Mouse (Mus musculus): ENCODE data around the gene Trp53i13. TPM values are rescaled to one million over a fixed set of nuclear protein-coding genes. Genes with fewer than 3 reads are reported as not detected.

Gene Trp53i13
- polyA plus RNA-seq (2017; shearing (Covaris generic)), result 20.7 TPM

GRCm38 (mm10) chr11:77515637-77516552 lies at the start of gene Trp53i13:
Trp53i13 (minus strand) TSS chr11:77515980.

GRCm38 (mm10) chr11:77519043-77519442 lies 3.3 kb upstream of the Trp53i13 start, which contains the start of gene Gm10392:
Gm10392 (minus strand) TSS chr11:77519198.

GRCm38 (mm10) chr11:77514832-77515636 lies 746 bp downstream of the Trp53i13 start, which contains the start of gene Abhd15:
Abhd15 (plus strand) TSS chr11:77515121.

GRCm38 (mm10) chr11:77493512-77494343 lies 22.1 kb downstream of the Trp53i13 start, which contains the start of gene Git1:
Git1 (plus strand) TSS chr11:77493562.

GRCm38 (mm10) chr11:77489591-77490235 lies 26.1 kb downstream of the Trp53i13 start, which contains the start of gene Ankrd13b:
Ankrd13b (minus strand) TSS chr11:77489678.

GRCm38 (mm10) chr11:77462283-77463100 lies 53.3 kb downstream of the Trp53i13 start, which contains the start of gene Coro6:
Coro6 (plus strand) TSS chr11:77462411.

Other genes starting within 250 kb of the Trp53i13 start
- 0.12 TPM for gene Coro6, start 53.6 kb downstream of the Trp53i13 start, polyA plus RNA-seq (2017; shearing (Covaris generic))
- 1.1 TPM for gene Ankrd13b, start 26.3 kb downstream of the Trp53i13 start, polyA plus RNA-seq (2017; shearing (Covaris generic))
- 7.1 TPM for gene Git1, start 22.4 kb downstream of the Trp53i13 start, polyA plus RNA-seq (2017; shearing (Covaris generic))
- gene Abhd15, start 859 bp downstream of the Trp53i13 start, polyA plus RNA-seq (2017; shearing (Covaris generic)), result 1.6 TPM
- not detected for gene Gm10392, start 3.2 kb upstream of the Trp53i13 start, polyA plus RNA-seq (2017; shearing (Covaris generic))
- gene Taok1, start 91.8 kb upstream of the Trp53i13 start, polyA plus RNA-seq (2017; shearing (Covaris generic)), result 6.2 TPM
- gene Nufip2, start 170.2 kb upstream of the Trp53i13 start, polyA plus RNA-seq (2017; shearing (Covaris generic)), result 82.9 TPM
- not detected for gene Cryba1, start 209.3 kb upstream of the Trp53i13 start, polyA plus RNA-seq (2017; shearing (Covaris generic))
- 79.3 TPM for gene Myo18a, start 247.3 kb upstream of the Trp53i13 start, polyA plus RNA-seq (2017; shearing (Covaris generic))

Data from activated CD4-positive, CD25-positive, alpha-beta regulatory T cell, adult 9 weeks (primary cell).